Mouse (Mus musculus) layer of hippocampus, postnatal 25 days (tissue): ENCODE results near the gene Fabp6. TPM values are rescaled to one million over a fixed set of nuclear protein-coding genes. Genes with fewer than 3 reads are reported as not detected.

Experiments
- DNase-seq, 2 experiments: peaks; one replicate each; pipeline ENCODE4 v3.0.0; 2022; ENCODE audit warnings: mixed read lengths in 2 of 2, low spot score in 1 of 2; ENCODE audit errors: extremely low spot score in 1 of 2
- total RNA-seq, 2 experiments: library from RNA; stranded (reverse); gene quantifications; 2 replicates each; pipeline ENCODE4 v1.2.3; 2021

The Fabp6 gene
- total RNA-seq, 2 experiments from 2014 or later: not detected

DNA sequence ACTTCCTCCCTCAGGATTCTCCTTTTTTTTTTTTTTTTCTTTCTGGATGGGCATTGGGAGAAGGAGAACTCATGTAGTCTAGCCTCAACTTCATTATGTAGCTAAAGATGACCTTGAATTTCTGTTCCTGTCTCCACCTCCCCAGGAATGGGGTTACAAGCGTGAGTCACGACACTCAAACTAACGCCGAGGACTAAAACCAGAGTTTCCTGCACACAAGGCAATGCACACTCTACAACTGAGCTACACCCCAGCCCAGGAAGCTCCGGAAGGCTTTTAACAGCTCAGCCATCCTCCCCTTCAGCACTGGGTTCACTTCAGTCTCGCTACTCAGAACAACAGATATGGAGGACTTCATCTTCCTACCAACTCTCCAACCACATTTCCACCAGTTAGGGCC, 3.6 kb upstream of the Fabp6 start:
- no peak for DNase-seq

DNA sequence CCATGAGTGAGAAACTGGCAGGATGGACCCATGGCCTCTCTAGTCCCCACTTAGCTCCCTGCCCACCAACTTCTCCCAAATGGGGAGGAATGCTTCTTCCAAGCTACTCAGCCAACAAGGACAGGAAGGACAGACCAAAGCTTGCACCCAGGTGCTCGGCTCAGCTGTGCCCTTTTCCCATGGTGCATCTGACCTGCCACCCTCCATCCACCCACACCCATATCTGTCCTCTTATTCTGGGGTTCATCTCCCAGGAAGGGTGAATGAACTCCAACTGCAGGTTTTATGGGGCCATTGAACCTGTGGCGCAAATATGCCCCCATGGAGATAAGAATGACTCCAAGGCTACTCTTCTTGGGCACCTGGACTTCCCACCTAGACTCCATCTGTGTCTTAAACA, 2.9 kb upstream of the Fabp6 start:
- no peak for DNase-seq

DNA sequence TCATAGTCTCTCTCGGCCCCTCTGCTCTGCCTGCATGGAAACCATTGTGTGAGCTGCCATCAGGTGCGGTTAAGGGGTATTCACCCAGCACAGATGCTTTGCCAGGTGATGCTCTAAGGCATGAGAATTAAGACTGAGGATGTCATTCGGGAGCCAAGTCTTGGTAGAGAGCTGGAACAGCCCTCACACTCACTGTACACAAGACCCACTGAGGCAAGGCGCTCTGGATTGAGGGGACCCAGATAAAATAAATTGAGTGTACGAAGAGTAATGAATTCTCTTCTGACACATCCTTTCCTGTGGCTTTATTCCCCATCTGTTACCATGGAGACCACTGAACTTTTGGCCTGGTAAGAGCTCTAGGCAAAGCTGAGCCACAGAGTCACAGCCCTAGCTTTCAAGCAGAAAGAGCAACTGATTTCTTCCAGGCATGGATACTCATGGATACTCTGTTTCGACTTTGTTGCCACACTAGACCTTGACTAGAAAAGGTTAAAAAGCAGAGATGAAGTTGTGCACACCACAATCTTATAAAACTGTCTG, 11.7 kb downstream of the Fabp6 start:
- no peak for DNase-seq

DNA sequence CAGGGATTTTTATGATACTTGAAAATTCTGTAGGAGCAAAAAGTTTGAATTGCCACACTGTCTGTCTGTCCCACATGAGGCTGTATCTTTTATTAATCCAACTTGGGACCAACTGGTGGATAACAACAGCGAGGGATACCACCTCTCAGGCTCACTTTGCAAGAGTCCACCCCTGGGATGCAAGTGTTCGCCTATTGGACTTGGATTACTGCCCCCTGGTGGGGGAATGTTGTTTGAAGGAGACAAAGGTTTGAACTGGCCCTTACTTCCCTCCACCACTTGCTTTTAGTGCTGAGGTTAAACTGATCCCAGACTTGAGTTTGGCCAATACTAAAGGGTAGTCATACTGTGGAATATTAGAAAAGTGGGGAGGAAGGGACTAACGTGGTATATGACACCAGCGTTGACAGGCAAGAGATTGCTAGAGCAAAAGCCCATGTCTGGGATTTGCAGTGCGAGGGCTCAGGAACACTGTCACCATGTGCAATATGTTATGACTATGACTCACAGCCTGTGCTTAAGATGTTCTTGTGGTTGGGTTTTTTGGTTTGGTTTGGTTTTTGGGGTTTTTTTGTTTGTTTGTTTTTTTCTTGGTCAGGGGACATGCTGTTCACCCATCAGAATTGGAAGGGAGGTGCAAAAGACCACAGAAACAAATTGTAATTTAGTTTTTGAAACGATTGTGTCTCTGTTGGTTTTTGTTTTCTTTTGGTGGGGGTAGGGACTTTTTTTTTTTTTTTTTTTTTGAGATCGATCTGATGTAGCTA, 14.8 kb downstream of the Fabp6 start, which contains the start of gene 4933415A04Rik:
4933415A04Rik (plus strand) TSS at position 717 of the 767 bp plus-strand sequence.
- DNase-seq: peak in 1 of 2 experiments; percentile 84

DNA sequence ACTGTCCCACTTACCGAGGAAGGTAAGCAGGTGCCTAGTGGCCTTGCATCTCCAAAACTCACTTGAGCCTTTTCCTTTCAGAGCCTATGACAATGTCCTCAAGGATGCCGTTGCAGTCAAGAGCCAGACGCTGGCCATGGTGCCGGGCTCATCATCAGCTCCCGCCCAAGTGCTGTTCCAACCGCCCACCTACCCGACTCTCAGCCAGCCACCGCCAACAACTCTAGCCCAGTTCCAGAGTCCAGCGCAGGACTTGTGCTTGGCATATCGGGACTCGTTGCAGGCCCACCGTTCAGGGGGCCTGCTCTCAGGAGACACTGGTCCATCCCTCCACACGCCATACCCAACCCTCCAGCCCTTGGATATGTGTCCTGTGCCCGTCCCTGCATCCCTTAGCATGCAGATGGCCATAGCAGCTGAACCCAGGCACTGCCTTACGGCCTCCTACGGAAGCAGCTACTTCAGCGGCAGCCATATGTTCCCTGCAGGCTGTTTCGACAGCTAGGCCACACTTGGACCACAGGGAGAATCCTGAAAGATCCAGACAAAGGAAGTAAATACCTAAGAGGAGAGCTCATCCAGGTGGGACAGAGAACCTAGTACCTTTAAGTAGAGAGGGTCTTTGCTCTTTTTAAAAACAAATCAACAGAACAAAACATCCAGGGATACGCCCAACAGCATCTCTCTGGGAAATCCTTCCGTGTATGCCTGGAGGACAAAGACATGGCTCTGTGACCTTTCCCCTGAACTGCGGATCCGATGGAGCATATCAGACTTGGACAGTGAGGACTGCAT, 15.9 kb downstream of the Fabp6 start:
- no peak for DNase-seq

DNA sequence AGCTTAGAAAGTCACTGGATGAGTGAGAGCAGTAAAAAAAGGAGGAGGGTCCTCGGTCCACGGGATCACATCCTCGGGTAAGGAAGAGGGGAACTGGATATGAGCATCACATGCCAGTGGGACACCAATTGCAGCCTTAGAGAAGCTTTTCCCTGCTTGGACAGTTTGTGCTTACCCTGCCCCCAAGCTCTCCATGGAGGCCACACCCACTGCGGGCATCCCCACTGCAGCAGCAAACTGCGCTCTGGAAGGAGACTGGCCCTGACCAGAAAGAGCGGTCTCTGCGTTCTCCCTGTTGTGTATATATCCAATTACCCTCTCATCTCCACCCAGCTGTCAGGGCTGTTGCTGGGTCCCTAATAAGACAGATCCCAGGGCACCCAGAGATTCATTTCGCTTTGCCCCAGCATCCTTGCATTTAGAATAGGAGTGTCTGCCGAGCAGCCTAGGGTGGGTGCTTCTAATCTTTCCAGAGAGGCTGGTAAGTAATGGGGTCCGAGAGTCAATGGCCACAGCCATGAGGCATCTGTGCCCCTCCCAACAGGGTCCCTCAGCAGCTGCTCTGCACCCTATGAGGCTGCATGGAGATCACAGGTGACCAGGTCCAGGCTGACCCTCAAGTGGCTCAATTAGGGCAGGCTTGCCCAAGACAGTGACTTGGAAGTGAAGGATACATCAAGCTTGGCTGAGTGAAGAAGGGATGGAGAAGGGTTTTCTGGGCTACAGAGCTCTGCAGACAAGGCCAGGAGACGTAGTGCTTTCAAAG, 23.4 kb downstream of the Fabp6 start:
- no peak for DNase-seq

DNA sequence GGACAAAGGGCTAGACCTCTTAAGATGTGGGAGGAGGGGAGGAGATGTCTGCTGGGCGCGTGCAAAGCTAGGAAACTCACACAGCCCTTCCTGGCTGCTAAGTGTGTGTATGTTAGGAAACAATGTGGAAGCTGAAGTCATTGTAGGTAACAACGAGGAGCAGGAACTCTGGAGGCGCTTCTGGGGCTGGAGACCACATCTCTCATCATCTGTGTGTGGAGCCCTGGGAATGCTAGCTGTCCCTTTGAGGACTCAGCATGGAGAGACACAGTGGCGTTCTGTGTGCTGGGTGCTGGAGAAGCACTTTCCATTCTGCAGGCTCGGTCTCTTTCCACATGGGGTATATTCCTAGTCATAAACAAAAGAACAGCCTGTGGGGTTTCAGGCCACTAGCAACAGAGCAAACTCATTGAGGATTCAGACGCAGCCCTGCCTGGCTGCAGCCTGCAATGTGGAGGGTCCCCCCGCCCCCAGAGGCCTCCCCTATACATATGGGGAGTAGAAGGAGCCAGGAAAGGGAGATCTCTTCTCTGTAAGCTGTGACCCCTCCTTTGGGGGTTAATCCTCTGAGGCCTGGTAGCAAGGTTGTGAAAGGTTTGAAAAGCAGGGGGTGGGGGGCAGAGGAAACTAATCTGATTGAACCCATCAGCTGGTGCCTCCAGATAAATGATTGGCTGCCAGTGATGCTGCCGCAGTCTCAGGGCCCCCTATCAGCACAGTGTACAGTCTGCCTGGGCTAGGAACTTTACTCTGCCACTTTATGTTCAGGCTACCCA, 25.8 kb downstream of the Fabp6 start:
- DNase-seq: no peak

DNA sequence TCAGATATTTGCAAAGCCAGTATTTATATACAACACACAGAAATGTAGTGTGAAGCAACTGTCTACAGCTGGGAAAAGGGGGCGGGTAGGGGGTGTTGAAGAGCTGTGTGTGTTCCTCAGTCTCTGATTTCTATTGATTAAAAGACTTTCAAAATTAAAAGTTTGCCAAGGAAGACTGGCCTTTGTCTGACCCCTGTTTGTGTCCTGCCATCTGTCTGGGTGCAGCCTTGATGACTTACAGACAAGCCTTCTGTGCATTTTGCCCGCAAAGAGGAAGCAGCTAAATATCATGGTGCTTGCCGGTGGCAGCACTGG, 26.3 kb downstream of the Fabp6 start:
- no peak for DNase-seq

DNA sequence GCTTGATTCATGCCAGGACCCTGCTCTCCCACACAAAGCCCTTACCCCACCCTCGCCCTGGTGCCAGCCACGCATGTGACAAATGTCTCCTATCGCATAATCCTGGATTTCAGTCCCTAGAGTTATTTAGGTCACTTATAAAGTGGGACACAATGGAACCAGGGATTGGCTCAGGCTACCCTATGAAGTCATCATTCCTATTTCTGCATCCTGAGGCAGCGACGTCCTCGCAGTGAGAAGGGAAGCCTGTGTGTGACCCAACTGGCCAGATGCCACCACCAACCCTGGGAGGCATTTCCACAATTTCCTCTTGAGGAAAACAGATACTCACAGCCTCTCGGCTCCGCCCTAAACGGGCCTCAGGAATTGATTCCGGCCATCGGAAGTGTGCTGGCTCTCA, 31.7 kb downstream of the Fabp6 start:
- DNase-seq: no peak

DNA sequence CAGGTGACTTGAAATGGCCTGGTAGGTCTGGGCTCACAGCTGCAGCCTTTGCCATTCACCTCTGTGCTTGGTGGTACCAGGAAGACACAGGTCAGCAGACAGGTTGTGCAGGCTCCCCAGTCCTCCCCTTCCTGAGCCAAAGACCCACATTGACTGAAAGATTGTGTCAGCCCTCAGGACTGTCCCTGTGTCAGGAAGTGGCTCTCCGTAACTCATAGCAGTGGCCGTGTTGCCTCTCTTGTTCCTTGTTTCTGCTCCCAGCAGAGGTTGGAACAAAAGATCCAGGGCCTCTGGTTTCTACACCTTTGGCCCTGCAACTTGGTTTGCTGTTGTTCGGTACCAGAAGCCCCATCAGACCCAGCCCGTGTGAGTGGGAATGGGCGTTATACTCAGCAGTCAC, 32.2 kb downstream of the Fabp6 start:
- no peak for DNase-seq

DNA sequence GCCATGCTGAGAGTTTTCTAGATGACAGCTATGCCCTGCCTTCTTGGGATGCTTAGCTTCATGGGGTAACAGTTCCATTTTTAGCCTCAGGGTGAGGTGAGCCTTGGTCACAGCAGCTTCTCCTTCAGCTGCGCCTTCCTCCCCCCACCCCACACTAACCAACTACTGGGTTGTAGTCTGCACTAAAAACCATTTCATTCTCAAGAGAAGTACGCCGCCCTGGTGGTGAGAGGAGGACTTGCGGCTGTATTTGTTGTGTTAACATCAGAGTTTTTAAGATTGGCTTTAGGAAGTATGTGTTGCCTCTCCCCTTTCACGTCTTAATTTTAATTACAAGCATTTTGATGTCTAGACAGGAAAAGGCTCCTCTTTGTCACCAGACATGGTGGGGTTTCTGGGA, 33.1 kb downstream of the Fabp6 start:
- DNase-seq: peak in 1 of 2 experiments; percentile 58

DNA sequence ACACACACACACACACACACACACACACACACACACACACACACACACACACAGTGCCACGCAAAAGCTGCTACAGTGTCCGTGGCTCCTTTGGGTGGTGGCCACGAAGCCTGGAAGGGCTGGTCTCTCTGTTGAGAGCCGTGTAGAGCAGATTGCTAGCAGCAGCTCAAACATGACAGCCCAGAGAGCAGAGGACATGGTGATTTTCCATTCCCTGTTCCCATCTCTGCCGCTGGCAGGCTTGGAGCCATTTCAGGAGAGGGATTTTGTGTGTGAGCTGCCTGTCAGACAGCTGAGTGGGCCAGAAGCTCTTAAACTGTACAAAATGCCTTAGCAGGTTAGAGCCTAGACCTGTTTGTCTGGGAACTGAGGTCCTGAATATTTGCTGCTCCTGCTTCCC, 34.6 kb downstream of the Fabp6 start:
- no peak for DNase-seq

DNA sequence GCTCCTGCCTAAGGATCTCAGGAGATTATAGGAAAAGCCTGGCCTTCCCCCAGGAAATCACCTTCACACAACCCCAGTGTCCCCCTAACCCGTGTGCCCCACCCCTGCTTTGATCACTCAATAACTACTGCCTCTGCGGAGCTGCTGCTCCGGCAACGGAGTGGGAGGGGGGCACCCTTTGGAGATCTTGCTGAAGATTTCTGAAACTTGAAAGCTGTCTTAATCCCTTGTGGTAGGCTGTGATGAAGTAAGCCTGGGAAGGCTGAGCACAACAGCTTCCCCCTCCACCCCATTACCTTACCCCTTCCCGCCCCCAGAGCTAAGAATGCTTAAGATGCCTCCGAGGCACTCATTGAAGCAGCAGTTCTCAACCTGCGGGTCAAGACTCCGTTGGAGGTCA, 35.5 kb downstream of the Fabp6 start:
- DNase-seq: no peak

DNA sequence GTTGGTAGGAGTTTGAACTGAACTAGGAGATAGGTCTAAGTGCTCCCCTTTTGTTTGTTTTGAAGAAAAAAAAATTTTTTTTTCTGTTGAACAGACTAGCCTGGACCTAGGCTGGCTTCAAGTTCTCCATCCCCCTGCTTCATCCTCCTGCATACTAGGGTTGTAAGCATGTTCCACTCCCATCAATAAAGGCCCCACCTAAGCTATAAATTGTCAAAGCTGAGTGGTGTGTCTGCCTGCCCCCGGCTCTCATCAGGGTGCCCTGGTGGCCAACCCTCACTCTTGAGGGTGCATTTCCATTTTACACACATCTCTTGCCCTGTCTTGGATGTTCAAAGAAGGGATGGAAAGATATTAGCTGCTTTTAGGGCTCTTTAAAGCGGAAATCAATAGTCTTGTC, 35.9 kb downstream of the Fabp6 start:
- no peak for DNase-seq

DNA sequence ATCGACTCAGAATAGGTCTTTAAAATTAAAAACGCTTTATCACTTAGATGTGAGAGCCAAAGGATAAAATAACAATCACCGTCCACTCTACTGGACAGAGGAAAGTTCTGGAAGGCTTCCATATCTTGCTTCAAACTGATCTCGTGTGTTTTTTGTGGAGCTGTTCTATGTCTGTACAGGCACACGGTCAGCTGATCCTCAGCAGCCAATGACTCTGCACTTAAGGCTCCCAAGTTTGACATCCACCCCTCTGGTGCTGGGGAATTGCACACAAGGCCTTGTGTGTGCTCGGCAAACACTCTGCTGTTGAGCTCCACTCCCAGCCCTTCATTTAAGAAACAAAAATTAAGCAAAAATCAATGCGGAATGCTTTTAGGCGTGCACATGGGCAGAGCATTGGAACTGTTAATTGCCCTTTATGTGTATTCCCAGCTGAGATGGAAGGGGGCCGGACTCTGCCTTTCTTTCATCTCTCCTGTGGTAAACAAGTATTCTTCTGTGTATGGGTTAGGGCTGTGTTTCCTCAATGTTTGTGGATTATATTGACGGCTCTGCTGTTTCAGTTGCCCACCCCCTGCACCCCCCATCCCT, 37.6 kb downstream of the Fabp6 start:
- no peak for DNase-seq

DNA sequence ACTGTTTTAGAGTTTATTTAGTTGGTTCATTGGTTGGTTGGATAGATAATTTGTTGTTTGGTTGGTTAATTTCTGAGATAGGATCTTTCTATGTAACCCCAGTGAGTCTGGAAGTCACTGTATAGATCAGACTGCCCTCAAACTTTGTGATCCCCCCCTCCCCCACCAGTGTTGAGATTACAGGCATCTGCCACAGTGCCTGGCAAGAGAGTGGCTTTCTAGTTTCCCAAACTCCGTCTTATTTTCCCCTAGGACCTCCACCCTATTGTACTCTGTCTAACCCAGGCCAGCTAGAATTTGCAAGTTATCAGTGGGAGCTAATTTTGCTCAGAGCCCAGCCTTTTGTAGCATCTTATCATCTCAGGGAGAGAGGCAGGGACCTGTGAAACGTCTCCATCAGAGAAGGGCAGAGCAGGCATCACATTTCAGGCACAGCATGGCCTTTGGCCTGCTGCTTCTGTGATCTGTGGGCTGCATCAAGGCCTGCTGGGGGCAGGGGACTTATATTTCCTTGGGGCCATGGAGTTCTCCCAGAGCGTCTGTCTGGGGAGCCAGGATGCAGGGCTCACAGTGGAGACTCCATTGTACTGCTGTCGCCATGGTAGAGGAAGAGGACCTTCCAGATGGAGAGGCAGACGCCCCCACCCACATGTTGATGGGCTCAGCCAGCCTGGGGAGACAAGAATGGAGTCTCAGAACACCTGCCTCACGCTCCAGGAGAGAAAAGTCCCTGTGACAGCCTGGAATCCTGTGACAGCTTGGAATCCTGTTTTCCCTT, 41.6 kb downstream of the Fabp6 start:
- DNase-seq: peak; percentile 50 to 61

DNA sequence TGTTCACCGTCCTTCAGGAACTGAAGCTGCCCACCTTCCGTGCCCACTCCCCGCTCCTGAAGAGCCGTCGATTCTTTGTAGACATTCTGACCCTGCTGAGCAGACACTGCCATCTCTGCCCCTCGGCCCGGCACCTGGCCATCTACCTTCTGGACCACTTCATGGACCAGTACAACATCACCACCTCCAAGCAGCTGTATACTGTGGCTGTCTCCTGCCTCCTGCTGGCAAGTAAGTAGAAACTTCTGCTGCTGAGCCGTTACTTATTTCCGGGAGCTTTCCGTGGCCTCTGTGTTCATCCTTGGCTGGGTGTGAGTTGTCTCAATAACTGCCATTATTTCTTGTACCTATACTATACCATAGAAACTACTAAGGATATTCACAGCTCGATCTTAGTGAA, 44.8 kb downstream of the Fabp6 start:
- no peak for DNase-seq

DNA sequence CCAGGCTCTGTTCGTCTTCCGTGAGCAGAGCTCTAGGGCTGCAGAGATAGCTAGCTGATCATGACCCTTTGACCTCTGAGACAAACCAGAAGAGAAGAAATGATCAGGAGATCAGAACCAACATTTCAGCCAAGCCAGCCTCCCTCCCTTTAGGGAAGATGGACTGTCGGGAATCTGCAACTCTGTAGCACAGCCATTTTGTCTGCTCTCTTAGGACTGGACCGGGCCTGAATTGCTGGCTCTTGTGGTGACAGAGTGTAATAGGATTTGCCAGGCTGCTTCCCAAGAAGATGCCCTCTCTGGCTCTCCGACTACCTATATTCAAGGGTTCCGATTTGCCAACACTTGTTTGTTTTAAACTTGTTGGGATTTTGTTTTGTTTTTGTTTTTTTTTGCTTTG, 48.7 kb downstream of the Fabp6 start:
- DNase-seq: no peak

DNA sequence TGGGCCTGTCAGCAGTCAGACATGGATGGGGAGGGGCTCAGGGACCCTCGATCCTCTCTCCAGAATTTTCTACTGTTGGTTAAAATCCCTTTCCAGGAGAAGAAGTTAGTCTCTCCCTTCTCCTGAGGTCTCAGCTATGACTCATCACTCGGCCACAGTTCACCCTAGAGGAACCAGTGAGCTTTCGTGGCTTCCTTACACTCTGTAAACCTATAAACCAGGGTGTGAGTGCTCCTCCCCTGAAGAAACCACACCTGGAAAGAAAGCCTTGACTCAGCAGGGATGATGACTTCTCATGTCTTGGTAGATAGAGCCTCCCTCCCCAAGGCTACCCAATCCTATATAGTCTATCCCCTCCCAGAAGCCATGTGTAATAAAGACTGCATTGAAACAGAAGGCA, 49.6 kb downstream of the Fabp6 start:
- no peak for DNase-seq
